ENCODE assay signal across 19 mouse cellular contexts in genomic region chr11:54791458-54791857, GRCm38 (mm10).
"Had no signal": no experiment of that assay in that cellular context is flagged by ENCODE, and none has a peak within 500 bp of the region (broad histone marks: within the 10 kb centered on the region; RNA-seq: fewer than 3 reads in every experiment).

No protein-coding gene starts in this region.

- ATAC-seq: liver, postnatal 0 days; lung, postnatal 0 days; midbrain, embryonic 13.5 days; midbrain, embryonic 15.5 days had no signal

- H3K4me3 ChIP-seq: liver, embryonic 15.5 days; lung, embryonic 15.5 days; midbrain, embryonic 13.5 days; midbrain, embryonic 15.5 days; neural tube, embryonic 12.5 days had no signal

- H3K27ac ChIP-seq: liver, embryonic 15.5 days; lung, embryonic 15.5 days; macrophage; midbrain, embryonic 13.5 days; midbrain, embryonic 15.5 days; neural tube, embryonic 12.5 days had no signal

- H3K36me3 ChIP-seq: liver, embryonic 15.5 days; lung, embryonic 15.5 days; midbrain, embryonic 13.5 days; midbrain, embryonic 15.5 days; neural tube, embryonic 12.5 days had no signal

- DNase-seq: liver, postnatal 0 days; lung, adult 2 months; lung, postnatal 14 days; lung, postnatal 36 days; retina, postnatal 1 day; right cerebral cortex, adult 18-20 months; right cerebral cortex, postnatal 25 days; right cerebral cortex, postnatal 4 days; spleen, adult 18-20 months; thymus, adult 18-20 months; thymus, postnatal 14 days; thymus, postnatal 36 days had no signal

- H3K9me3 ChIP-seq: liver, embryonic 15.5 days; lung, embryonic 15.5 days; midbrain, embryonic 13.5 days; midbrain, embryonic 15.5 days; neural tube, embryonic 12.5 days had no signal

- H3K27me3 ChIP-seq: liver, embryonic 15.5 days; lung, embryonic 15.5 days; midbrain, embryonic 13.5 days; midbrain, embryonic 15.5 days; neural tube, embryonic 12.5 days had no signal

- H3K9ac ChIP-seq: liver, embryonic 15.5 days; liver, postnatal 0 days; lung, embryonic 15.5 days; midbrain, embryonic 13.5 days; midbrain, embryonic 15.5 days; neural tube, embryonic 12.5 days had no signal
